Mouse (Mus musculus) heart, postnatal 4 days (tissue): ENCODE measurements around the gene Olfr76. TPM values are rescaled to one million over a fixed set of nuclear protein-coding genes. Genes with fewer than 3 reads are reported as not detected.
"Not testable (repeated sequence)": the region's sequence is repeated elsewhere in the genome, so short reads cannot be mapped to it uniquely, and the experiment has no call there.

Experiments used
- DNase-seq: peaks from one replicate; pipeline ENCODE4 v3.0.0; 2021
- total RNA-seq, 2 experiments: library from RNA; stranded (reverse); gene quantifications; 2 replicates each; pipeline ENCODE4 v1.2.3; 2021

Olfr76 gene
- total RNA-seq = not detected

GRCm38 (mm10) chr19:12123103-12123502, at the start of gene Olfr76:
TSS of gene Olfr76 (minus strand) at chr19:12123203.
- no peak for DNase-seq

GRCm38 (mm10) chr19:12170062-12170599, 47.1 kb upstream of the Olfr76 start, which contains the start of gene Olfr1555-ps1:
TSS of gene Olfr1555-ps1 (minus strand) at chr19:12170112.
- DNase-seq = not testable (repeated sequence)

GRCm38 (mm10) chr19:12145452-12145851, 22.4 kb upstream of the Olfr76 start:
- no peak for DNase-seq

- DNase-seq = no peak
Measured at GRCm38 (mm10) chr19:12143356-12143755, 20.4 kb upstream of the Olfr76 start.

DNA sequence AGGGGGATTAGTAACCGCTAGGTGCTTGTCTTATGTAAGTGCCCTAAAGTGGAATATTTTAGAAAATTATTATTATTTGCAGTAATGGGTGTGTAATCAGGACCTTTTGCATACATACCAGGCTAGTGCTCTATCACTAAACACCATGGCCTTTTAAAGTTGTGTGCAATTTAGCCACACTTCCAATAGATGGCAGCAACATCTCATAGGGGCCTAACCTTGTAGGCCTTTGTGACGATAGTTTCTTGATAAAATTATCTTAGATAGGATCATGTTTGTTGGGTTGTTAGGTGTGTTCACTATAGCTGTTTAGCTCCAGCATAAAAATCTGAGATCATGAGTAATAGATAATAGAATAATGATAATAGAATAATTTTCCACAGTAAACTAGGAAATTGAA, 11.3 kb upstream of the Olfr76 start:
- DNase-seq = peak; percentile 9

DNA sequence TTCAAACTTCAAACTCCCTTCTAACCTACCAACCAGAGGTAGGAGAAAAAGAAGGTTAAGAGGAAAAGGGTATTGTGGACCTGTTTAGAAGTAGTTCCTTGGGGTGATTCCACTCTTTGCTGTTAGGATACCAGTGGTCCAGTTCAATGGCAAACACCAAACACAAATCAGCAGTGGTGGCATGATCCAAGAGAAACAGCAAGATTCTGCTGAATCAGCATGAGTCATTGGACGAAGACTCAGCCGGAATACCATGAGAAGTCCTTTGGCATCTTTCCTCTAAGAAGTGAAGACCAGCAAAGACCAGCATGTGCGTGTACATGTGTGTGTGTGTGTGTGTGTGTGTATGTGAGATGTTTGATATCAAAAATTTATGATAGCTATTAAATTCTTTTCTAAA, 6.5 kb downstream of the Olfr76 start:
- no peak for DNase-seq

DNA sequence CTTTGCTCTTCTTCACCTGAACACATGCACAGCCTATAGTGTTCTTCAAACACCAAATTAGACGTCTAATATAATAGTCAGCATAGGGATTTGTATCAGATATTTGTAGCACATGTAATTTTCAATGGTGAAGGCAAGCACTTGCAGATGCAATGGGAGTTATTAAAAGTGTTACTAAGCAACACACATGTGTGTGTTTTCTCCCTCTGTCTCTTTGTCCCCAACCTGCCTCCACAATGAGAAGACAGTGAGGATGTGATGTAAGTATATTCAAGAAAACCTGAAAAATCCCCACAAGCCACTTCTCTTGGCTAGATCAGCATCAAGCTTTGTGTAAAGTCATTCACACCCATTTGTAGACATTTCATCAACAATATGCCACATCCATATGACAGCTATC, 7.2 kb downstream of the Olfr76 start, which contains the start of gene Olfr1428:
Gene Olfr1428 (minus strand): TSS at position 101 of the 400 bp plus-strand sequence.
- DNase-seq = no peak

DNA sequence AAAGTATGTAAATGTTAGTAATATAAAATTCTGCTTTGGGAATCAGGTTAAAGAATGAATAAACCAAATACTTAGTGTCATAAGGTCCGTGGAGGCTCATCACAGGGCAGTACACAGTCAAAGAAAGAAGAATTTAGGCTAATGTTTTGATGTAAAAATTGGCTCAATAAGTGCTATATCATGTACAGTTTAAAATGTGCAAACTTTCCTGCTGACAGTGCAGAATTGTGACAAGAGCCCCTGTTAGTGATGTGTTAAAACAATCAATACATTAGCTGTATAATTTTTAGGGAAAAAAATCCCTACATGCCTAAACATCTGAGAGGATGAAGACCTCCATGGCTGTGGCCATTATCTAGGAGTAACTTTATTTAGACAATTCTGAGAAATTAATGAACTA, 9.2 kb downstream of the Olfr76 start:
- DNase-seq = no peak

GRCm38 (mm10) chr19:12104541-12104940, 18.5 kb downstream of the Olfr76 start:
- DNase-seq = no peak

DNA sequence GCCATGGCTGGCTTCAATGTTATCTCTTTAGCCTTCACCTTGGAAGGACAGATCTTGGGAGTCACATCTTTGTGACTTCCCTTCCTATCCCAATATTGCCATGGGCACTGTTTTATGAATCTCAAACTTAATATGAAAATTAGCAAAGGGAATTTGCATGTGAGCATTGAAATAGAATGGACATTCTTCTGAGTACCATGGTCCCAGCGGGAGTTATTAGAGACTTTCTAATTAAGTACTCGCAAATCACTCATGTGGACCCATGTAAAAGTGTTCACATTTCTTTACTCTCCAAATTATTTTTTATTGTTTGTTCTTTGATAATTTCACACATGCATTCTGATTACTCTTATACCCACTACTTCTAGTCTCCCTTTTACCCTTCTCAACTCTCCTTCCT, 19.8 kb downstream of the Olfr76 start, which contains the start of gene Olfr1427:
Gene Olfr1427 (minus strand): TSS at position 101 of the 400 bp plus-strand sequence.
- no peak for DNase-seq

GRCm38 (mm10) chr19:12091913-12092312, 31.1 kb downstream of the Olfr76 start, which contains the start of gene Olfr1426:
TSS of gene Olfr1426 (minus strand) at chr19:12092013.
- DNase-seq = no peak

GRCm38 (mm10) chr19:12077631-12078030, 45.4 kb downstream of the Olfr76 start, which contains the start of gene Olfr1425:
TSS of gene Olfr1425 (minus strand) at chr19:12077731.
- DNase-seq = not testable (repeated sequence)

DNA sequence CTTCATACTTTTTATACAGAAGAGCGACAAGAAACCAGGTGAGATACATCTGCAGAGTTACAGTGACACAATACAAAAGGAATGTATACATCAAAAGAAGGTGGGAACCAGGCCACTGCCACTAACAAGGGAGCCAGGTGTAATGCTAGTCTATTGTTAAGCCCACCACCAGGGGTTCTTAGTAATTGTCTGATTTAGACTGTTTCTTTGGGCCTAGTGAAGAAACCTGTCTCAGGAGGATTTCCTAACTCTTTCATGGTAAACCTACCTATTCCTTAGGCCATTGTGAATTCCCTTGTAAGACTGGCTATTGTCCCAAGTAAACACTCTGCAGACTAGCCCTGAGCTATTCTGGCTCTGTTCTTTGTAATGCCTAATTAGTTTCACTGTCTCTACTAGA, 53.5 kb downstream of the Olfr76 start:
- not testable (repeated sequence) for DNase-seq

Other genes starting within 250 kb of the Olfr76 start
- not detected for gene Olfr1419, start 248.1 kb downstream of the Olfr76 start, total RNA-seq
- gene Olfr1420, start 236.6 kb downstream of the Olfr76 start, total RNA-seq = not detected
- 10 to 100 TPM; 37.0 to 41.5 TPM for gene Patl1, start 210.8 kb downstream of the Olfr76 start, total RNA-seq
- gene Osbp, start 157.3 kb downstream of the Olfr76 start, total RNA-seq = 10 to 100 TPM; 69.5 to 71.2 TPM
- gene Olfr1423, start 81.9 kb downstream of the Olfr76 start, total RNA-seq = not detected
- gene Olfr1424, start 60.5 kb downstream of the Olfr76 start, total RNA-seq = not detected
- gene Olfr1425, start 45.5 kb downstream of the Olfr76 start, total RNA-seq = not detected
- gene Olfr1426, start 31.2 kb downstream of the Olfr76 start, total RNA-seq = not detected
- not detected for gene Olfr1427, start 19.9 kb downstream of the Olfr76 start, total RNA-seq
- gene Olfr1428, start 7.3 kb downstream of the Olfr76 start, total RNA-seq = not detected
- not detected for gene Olfr1555-ps1, start 46.9 kb upstream of the Olfr76 start, total RNA-seq
- not detected for gene Olfr1431, start 77.4 kb upstream of the Olfr76 start, total RNA-seq
- not detected for gene Olfr1432, start 109.4 kb upstream of the Olfr76 start, total RNA-seq
- gene Olfr262, start 118.5 kb upstream of the Olfr76 start, total RNA-seq = not detected
- gene Olfr235, start 137.8 kb upstream of the Olfr76 start, total RNA-seq = not detected
- not detected for gene Olfr1434, start 156.7 kb upstream of the Olfr76 start, total RNA-seq
- not detected for gene Olfr1436, start 175.9 kb upstream of the Olfr76 start, total RNA-seq
- not detected for gene Olfr1437, start 201.9 kb upstream of the Olfr76 start, total RNA-seq
- not detected for gene Olfr1438-ps1, start 212.7 kb upstream of the Olfr76 start, total RNA-seq